Mouse (Mus musculus) hindbrain, embryonic 16.5 days (tissue): ENCODE measurements around the gene Tmem221. TPM values are rescaled to one million over a fixed set of nuclear protein-coding genes. Genes with fewer than 3 reads are reported as not detected.

Experiments used
- ATAC-seq: fragments of 200-750 bp; cut with Nextera tagmentation; 2 replicates; pipeline ENCODE4 v1.8.0; 2017; ENCODE audit warnings: moderate TSS enrichment, moderate library complexity
- H3K27ac ChIP-seq: fragments of 300-500 bp; sonication (generic); 2 replicates; pipeline ENCODE4 v1.5.1; 2014; ENCODE audit warnings: low read depth, mild to moderate bottlenecking, control low read depth, low read length, moderate library complexity
- H3K27me3 ChIP-seq: fragments of 300-500 bp; sonication (generic); replicated peaks from 2 replicates; pipeline ENCODE4 v1.6.1; 2014; ENCODE audit warnings: low read length; ENCODE audit not compliant: control insufficient read depth, insufficient read depth
- H3K36me3 ChIP-seq: fragments of 300-500 bp; sonication (generic); 2 replicates; pipeline ENCODE4 v1.6.1; 2014; ENCODE audit warnings: mild to moderate bottlenecking, low read length, moderate library complexity, mixed read lengths; ENCODE audit not compliant: control insufficient read depth, insufficient read depth
- H3K4me1 ChIP-seq: fragments of 300-500 bp; sonication (generic); 2 replicates; pipeline ENCODE4 v1.6.1; 2014; ENCODE audit warnings: low read depth, low read length; ENCODE audit not compliant: control insufficient read depth, insufficient read depth
- H3K4me2 ChIP-seq: fragments of 300-500 bp; sonication (generic); 2 replicates; pipeline ENCODE4 v1.6.1; 2014; ENCODE audit warnings: mild to moderate bottlenecking, low read length, control low read depth, moderate library complexity
- H3K4me3 ChIP-seq: fragments of 300-500 bp; sonication (generic); 2 replicates; pipeline ENCODE4 v1.5.1; 2014; ENCODE audit warnings: mild to moderate bottlenecking, low read length, control low read depth, moderate library complexity
- H3K9ac ChIP-seq: fragments of 300-500 bp; sonication (generic); 2 replicates; pipeline ENCODE4 v1.6.1; 2014; ENCODE audit warnings: low read depth, mild to moderate bottlenecking, control low read depth, low read length, moderate library complexity
- H3K9me3 ChIP-seq: fragments of 300-500 bp; sonication (generic); 2 replicates; pipeline ENCODE4 v1.6.1; 2014; ENCODE audit warnings: mild to moderate bottlenecking, low read length, moderate library complexity; ENCODE audit not compliant: control insufficient read depth
- WGBS: fragments of 180-500 bp; shearing (Covaris S2); extraction: QIAGEN DNeasy Blood & Tissue Kit; methylation state at CpG from one replicate; pipeline ENCODE4 v1.1.7; 2014; 5-methylcytosine and 5-hydroxymethylcytosine counted together
- polyA plus RNA-seq: library from polyadenylated mRNA; unstranded; fragments of >200 nt; fragmentation: Nextera tagmentation; extraction: Ambion mirVana; gene quantifications from 2 replicates; pipeline ENCODE4 v1.2.1, GENCODE M21; 2015

Tmem221 gene
- polyA plus RNA-seq, 1 experiment from 2014 or later = 0.09 TPM

DNA sequence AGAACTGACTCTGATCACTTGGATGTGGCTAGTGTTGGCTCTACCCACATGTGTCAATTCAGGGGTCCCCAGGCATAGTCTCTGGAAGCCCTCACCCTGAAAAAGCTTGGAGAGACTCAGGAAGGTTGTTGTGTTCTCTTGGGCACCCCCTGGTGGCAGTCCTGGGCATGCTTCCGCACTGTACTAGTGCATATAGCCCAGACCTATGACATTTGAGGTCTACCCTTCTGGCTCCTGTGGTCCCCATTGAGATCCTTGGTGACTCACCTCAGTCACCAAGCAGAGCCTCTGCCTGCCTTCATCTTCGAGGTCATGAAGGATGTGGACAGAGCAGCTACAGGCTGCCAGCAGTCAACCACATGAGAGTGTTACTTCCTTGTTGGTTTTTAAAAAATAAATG lies 28.2 kb upstream of the Tmem221 start:
- no peak overlapping the region for H3K27ac ChIP-seq
- ATAC-seq = 0 out of 2 replicates have a peak, but pooled peaks have one; percentile 5
- 87% methylated on average over 2 of the region's 2 CpGs for WGBS

DNA sequence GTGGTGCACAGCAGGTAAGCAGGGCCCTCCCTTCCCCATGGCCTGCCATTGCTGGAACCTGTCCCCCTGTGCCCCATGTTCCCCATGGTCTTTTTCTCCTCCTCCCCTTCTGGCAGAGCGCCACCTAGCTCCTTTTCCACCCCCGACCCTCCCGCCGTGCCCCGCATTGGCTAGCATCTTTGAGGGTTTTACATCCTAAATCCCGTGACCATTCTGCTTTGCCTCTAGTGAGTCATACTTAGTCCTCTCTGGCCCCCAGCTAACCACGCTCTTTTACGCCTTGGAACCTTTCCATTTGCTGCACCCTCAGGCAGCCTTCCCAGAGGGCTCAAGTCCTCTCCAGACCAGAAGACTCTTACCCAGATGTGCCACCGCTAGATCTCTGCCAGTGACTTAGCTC lies 21.5 kb upstream of the Tmem221 start:
- Histone ChIP-seq H3K9ac (no peak overlapping the region), H3K27ac (no peak overlapping the region), H3K9me3 (no peaks in the 10 kb centered on the region), H3K27me3 (no peaks in the 10 kb centered on the region), H3K4me1 (0 out of 2 replicates have a peak, but pooled peaks cover 2% of the 10 kb centered on the region), H3K4me2 (no peak overlapping the region), H3K4me3 (no peak overlapping the region), H3K36me3 (peaks cover 15% of the 10 kb centered on the region)
- peak; percentile 31 for ATAC-seq
- WGBS = 28% methylated on average over 9 of the region's 9 CpGs

More for the DNA sequence above, 28.2 kb upstream of the Tmem221 start:
- Histone ChIP-seq H3K27me3 (no peaks in the 10 kb centered on the region), H3K9ac (no peak overlapping the region), H3K9me3 (no peaks in the 10 kb centered on the region), H3K36me3 (peaks cover 24% of the 10 kb centered on the region), H3K4me2 (no peak overlapping the region), H3K4me1 (peaks cover 10% of the 10 kb centered on the region), H3K4me3 (no peak overlapping the region)

DNA sequence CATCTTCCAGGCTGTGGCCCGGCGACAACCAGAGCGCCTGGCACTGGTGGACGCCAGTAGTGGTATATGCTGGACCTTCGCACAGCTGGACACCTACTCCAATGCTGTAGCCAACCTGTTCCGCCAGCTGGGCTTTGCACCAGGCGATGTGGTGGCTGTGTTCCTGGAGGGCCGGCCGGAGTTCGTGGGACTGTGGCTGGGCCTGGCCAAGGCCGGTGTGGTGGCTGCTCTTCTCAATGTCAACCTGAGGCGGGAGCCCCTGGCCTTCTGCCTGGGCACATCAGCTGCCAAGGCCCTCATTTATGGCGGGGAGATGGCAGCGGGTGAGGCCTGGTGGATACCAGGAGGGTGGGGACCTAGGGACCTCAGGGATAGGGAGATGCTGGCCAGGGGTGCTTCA lies 20.8 kb upstream of the Tmem221 start:
- H3K4me2 ChIP-seq = no peak overlapping the region
- peaks cover 9% of the 10 kb centered on the region for H3K36me3 ChIP-seq
- ATAC-seq = peak; percentile 28; the same call in 1 of the 2 replicates
- no peaks in the 10 kb centered on the region for H3K9me3 ChIP-seq
- H3K27ac ChIP-seq = no peak overlapping the region
- no peaks in the 10 kb centered on the region for H3K27me3 ChIP-seq
- no peak overlapping the region for H3K4me3 ChIP-seq
- 0 out of 2 replicates have a peak, but pooled peaks cover 2% of the 10 kb centered on the region for H3K4me1 ChIP-seq
- 70% methylated on average over 10 of the region's 14 CpGs for WGBS
- peak overlapping the region; percentile 27; the same call in 1 of the 2 replicates for H3K9ac ChIP-seq

DNA sequence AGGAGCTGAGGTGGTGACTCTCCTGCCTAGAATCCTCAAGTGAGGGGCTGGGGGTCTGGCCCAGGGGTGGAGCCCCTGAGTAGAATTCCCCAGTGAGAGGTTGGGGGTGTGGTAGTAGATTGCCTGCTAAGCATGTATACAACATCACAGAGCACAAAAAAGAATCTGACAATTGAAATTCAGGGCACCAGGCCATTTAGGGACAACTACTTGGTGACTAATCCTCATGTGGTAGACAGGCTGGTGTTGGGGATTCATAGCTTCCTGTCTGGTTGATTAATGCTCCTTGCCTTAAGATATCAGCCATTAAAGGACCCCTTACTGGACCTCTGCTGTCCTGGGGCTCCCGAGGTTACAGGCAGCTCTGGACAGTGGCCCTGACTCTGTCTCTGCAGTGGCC lies 20.3 kb upstream of the Tmem221 start:
- ATAC-seq = no peak
- Histone ChIP-seq H3K4me2 (no peak overlapping the region), H3K9ac (no peak overlapping the region), H3K27ac (no peak overlapping the region), H3K36me3 (peaks cover 4% of the 10 kb centered on the region), H3K4me1 (0 out of 2 replicates have a peak, but pooled peaks cover 2% of the 10 kb centered on the region), H3K27me3 (no peaks in the 10 kb centered on the region), H3K4me3 (no peak overlapping the region), H3K9me3 (no peaks in the 10 kb centered on the region)
- 68% methylated on average over 1 of the region's 1 CpGs for WGBS

DNA sequence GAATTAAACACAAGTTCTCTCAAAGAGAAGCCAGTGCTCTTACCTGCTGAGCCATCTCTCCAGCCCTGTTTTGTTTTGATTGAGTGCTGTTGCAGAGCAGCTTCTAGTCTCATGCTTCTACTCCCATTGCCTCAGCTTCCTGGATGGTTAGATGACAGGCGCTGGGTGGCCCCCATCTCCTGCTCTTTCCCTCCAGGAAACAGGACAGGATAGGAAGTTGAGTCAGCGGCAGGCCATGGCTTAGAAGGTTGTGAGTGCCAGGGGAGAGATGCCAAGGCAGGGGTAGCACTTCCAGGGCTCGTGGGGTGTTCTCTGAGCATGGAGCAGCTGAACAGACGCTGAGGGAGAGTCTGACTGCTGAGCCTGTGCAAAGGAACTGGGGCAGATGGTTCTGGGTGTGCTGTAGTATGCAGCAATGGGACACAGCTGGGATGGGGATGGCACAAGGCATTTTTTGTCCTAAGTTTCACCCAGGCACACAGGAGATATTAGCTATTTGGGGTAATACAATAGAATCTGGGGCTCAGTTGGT lies 19.3 kb upstream of the Tmem221 start:
- no peak overlapping the region for H3K9ac ChIP-seq
- no peak for ATAC-seq

DNA sequence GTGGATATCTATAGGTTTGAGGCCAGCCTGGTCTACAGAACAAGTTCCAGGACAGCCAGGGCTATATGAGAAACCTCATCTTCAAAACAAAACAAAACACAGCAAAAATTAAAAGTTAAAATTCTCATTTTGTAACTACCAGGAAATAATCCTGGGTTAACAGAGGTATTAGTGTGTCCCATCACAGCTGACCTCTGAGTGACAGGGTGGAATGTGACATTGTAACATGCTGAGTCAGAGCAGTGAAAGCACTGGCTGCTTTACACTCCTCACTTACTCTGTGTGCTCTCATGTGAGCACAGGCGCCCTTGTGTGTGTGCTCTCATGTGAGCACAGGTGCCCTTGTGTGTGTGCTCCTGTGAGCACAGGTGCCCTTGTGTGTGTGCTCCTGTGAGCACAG lies 16.3 kb upstream of the Tmem221 start:
- Histone ChIP-seq H3K4me2 (no peak overlapping the region), H3K4me1 (peaks cover 22% of the 10 kb centered on the region), H3K27me3 (no peaks in the 10 kb centered on the region), H3K36me3 (no peaks in the 10 kb centered on the region), H3K9ac (no peak overlapping the region), H3K4me3 (no peak overlapping the region), H3K9me3 (no peaks in the 10 kb centered on the region), H3K27ac (no peak overlapping the region)
- WGBS = 84% methylated on average over 1 of the region's 1 CpGs
- no peak for ATAC-seq

More for the DNA sequence above, 19.3 kb upstream of the Tmem221 start:
- Histone ChIP-seq H3K27ac (no peak overlapping the region), H3K9me3 (no peaks in the 10 kb centered on the region), H3K27me3 (no peaks in the 10 kb centered on the region), H3K4me2 (no peak overlapping the region), H3K4me1 (peaks cover 7% of the 10 kb centered on the region; the same call in 1 of the 2 replicates), H3K4me3 (no peak overlapping the region), H3K36me3 (0 out of 2 replicates have a peak, but pooled peaks cover 2% of the 10 kb centered on the region)
- WGBS = 65% methylated on average over 4 of the region's 4 CpGs

DNA sequence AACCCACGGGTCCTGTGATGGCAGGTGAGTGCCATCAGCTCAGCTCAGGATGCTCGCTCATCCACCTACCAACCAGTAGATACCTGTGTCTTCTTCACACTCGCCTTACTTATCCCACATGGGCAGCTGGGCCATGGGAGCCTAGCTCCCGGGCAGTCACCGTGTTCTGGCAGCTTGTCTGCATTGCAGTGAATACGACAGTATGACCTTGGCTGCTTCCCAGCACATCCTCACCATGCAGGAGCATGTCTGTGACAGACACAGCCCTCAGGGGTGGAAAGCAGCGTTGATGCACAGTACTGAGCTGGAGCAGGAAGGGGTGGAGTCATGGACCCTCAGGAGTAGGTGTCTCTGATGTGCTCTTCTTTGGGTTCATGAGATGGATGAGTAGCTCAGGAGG lies 15.8 kb upstream of the Tmem221 start:
- H3K27ac ChIP-seq = no peak overlapping the region
- 71% methylated on average over 7 of the region's 7 CpGs for WGBS
- H3K27me3 ChIP-seq = no peaks in the 10 kb centered on the region
- H3K9me3 ChIP-seq = no peaks in the 10 kb centered on the region
- H3K9ac ChIP-seq = no peak overlapping the region
- H3K36me3 ChIP-seq = no peaks in the 10 kb centered on the region
- ATAC-seq = no peak
- H3K4me3 ChIP-seq = no peak overlapping the region
- no peak overlapping the region for H3K4me2 ChIP-seq
- H3K4me1 ChIP-seq = peaks cover 21% of the 10 kb centered on the region

DNA sequence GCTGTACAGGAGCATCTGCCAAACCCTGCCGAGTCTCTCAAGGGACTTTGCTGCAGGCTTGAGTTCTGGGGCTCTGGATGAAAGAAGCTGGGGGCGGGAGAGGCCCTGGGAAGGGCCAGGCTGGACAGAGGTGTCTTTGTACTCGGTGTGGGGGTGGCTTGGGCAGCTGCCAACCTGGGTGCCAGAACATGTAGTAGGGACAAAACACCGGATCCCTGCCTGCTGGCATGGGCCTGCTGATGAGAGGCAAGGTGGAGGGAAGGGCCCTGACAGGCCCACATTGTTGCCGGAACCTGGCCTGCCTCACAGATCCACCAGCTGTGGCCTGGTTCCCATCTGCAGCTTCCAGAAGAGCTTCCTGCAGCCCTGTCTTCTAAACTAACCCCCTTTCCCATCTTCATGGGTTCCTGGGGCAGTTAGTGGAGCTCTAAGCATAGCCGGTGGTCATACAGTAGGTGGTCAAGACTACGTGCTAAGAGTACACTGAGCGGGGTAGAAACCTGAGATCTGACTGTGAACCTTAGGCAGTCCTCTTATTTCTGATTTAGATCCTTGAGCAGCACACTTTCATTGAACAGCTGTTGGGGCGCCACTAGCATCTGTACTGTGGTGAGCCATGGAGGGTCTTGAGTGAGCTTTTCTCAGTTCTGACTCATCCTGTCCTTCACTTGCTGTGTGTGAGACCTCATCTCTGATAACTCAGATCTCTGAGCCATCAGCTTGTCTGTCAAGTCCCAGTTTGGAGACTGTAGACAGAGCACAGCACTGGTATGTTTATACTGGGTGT lies 14.4 kb upstream of the Tmem221 start:
- H3K36me3 ChIP-seq = no peaks in the 10 kb centered on the region
- H3K27ac ChIP-seq = peak overlapping the region; percentile 70
- H3K4me2 ChIP-seq = peak overlapping the region; percentile 9; the same call in 1 of the 2 replicates
- H3K9me3 ChIP-seq = no peaks in the 10 kb centered on the region
- no peaks in the 10 kb centered on the region for H3K27me3 ChIP-seq
- peak overlapping the region; percentile 22; the same call in 1 of the 2 replicates for H3K9ac ChIP-seq
- 60% methylated on average over 9 of the region's 9 CpGs for WGBS
- H3K4me3 ChIP-seq = no peak overlapping the region; the same call in 1 of the 2 replicates
- H3K4me1 ChIP-seq = peaks cover 32% of the 10 kb centered on the region
- peak; percentile 2; the same call in 1 of the 2 replicates for ATAC-seq

DNA sequence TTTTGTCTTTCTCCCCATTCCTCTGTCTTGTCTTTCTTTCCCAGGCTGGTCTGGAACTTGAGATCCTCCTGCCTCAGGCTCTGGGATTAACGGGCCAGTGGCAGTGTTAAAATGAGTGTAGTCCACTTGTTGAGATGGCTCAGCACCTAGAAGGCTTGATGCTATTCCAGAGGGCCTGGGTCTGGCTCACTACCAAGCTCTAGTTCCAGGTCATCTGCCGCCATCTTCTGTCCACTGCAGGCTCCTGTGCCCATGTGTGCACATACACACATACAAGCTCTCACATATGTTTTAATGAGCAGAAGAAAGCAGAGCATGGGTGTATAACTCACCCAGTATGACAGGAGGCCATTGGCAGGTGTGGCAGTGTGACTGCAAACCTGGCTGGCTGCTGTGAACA lies 13.4 kb upstream of the Tmem221 start:
- Histone ChIP-seq H3K27me3 (no peaks in the 10 kb centered on the region), H3K9ac (no peak overlapping the region), H3K4me1 (peaks cover 32% of the 10 kb centered on the region), H3K4me3 (peak overlapping the region; percentile 2; the same call in 1 of the 2 replicates), H3K27ac (peak overlapping the region; percentile 70), H3K4me2 (peak overlapping the region; percentile 69), H3K9me3 (no peaks in the 10 kb centered on the region), H3K36me3 (no peaks in the 10 kb centered on the region)
- no peak for ATAC-seq
- 83% methylated on average over 2 of the region's 2 CpGs for WGBS
